Mouse (Mus musculus) naive thymus-derived CD4-positive, alpha-beta T cell, adult 2 months (primary cell): ENCODE measurements around the gene Ddx46.
A peak's percentile ranks its signal among the peaks of the same experiment; 100 is the strongest.
"Not testable (repeated sequence)": the region's sequence is repeated elsewhere in the genome, so short reads cannot be mapped to it uniquely, and the experiment has no call there.

Experiments used
- DNase-seq: peaks from one replicate; pipeline ENCODE4 v3.0.0-alpha.2; 2011; ENCODE audit warnings: low read depth

The Ddx46 gene

GRCm38 (mm10) chr13:55634639-55635127 is at the start of gene Ddx46:
TSS of gene Ddx46 (plus strand) at chr13:55635027.
- peak; percentile 95 for DNase-seq

- DNase-seq: no peak
These were observed 42.8 kb upstream of the Ddx46 start for GRCm38 (mm10) chr13:55591961-55592490.

DNA sequence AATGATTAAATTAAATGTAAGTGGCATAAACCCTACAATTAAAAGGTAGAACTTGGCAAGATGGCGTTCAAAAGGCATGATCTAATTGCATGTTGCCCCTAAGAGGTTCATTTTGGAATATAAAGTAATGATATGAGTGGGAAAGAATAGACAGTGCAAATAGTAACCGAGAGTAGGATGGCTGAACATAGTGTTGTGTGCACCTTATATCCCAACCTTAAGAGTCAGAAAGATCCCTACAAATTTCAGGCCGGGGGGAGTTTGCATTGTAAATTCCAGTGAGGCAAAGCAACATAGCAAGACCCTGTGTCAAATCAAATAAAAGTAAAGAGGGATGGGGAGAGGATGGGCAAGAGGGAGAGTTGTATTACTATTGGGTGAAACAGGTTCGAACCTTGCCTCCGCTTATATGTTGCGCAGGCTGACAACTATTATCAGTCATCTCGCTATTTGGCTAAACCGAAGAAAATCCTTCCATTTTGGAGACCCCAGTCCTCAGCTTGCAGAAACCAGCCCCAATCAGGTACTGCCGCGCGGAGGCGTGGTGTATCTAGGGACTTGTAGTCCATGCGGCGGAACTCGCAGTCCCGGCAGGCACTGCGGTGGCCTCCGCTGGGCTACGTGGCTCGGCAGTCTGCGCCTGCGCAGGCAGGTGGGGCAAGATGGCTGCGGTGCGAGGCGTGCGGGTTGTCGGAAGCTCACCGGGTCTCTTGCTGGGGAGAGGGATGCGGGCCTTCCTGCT is 42.1 kb upstream of the Ddx46 start:
- peak; percentile 97 for DNase-seq

DNA sequence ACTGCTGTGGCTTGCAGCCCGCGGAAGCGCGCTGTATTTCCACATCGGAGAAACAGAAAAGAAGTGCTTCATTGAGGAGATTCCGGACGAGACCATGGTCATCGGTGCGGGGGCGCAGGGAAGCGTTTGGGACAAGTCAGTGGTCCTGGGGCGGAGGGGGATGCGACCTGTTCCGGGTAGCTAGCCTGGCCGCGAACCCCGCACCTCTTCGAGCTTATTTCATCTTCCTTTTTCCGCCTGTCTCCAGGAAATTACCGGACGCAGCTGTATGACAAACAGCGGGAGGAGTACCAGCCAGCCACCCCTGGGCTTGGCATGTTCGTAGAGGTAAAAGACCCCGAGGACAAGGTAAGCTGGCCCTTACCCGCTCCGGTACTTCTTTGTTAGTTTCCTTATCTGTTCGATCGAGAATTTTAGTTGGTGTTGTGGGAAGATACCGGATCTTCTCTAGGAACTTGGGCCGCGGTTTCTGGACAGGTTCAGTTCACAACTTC is 41.5 kb upstream of the Ddx46 start:
- no peak for DNase-seq

- DNase-seq: no peak
These were observed 39.5 kb upstream of the Ddx46 start for GRCm38 (mm10) chr13:55595375-55595774.

DNA sequence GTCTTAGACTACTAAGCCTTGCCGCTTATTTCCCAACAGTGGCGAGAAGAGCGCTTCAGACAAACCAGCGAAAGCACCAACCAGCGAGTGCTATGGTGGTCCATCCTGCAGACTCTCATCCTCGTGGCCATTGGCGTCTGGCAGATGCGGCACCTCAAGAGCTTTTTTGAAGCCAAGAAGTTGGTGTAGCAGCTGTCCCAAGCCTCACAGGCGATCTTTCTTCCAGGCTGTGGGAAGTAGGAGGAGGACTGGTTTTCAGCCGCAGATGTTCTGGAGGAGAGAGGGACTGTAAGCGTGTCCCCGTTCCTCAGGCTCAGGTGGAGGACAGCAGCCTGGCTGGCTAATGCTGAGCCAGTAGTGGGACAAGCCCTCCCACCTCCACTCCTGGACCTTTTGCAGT is 38.0 kb upstream of the Ddx46 start:
- DNase-seq: no peak

- peak; percentile 78 for DNase-seq
These were observed 35.0 kb upstream of the Ddx46 start, which contains the start of gene B4galt7 for GRCm38 (mm10) chr13:55599566-55600540. TSS of gene B4galt7 (plus strand) at chr13:55599896.

- DNase-seq: peak; percentile 66
These were observed 34.2 kb upstream of the Ddx46 start for GRCm38 (mm10) chr13:55600657-55601056.

DNA sequence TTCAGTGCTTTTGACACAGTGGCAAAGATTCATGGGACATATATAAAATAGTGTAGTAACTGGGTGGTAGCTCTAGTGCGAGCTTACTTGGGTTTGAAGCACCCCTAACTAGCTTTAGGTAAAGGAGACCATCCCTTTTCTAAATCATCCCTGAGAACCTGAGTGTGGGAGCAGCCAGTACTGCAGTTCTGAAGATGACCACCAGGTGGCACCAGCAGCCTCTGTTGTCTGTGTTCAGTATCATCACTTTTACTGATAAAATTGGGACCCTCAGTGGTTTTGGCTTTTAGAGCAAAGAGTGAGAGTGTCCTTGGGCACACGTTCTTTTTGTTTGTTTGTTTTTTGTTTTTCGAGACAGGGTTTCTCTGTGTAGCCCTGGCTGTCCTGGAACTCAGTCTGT is 33.2 kb upstream of the Ddx46 start:
- DNase-seq: peak; percentile 91

- DNase-seq: no peak
These were observed 30.2 kb upstream of the Ddx46 start for GRCm38 (mm10) chr13:55604606-55605005.

- no peak for DNase-seq
These were observed 27.8 kb upstream of the Ddx46 start for GRCm38 (mm10) chr13:55606899-55607623.

- no peak for DNase-seq
These were observed 27.2 kb upstream of the Ddx46 start for GRCm38 (mm10) chr13:55607624-55608006.

- DNase-seq: no peak
These were observed 22.8 kb upstream of the Ddx46 start for GRCm38 (mm10) chr13:55611996-55612395.

DNA sequence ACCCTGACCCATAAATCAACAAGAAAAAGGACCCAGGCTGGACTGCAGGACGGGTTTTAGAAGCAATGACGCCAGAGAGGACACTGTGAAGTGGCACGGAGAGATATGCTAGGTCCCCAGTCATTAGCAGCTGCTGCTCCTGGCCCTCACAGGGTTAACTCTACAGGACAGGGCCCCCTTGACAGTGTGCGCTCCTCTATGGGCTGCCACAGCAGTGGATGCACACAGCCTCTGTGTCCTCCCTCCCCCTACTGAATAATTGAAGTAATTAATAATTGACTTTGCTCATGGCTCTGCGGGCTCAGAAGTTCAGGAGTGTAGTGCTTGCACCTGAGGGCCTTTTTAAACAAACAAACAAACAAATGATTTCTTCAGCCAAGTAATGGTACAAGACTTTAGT is 21.4 kb upstream of the Ddx46 start:
- DNase-seq: no peak

GRCm38 (mm10) chr13:55619328-55619727 is 15.5 kb upstream of the Ddx46 start:
- DNase-seq: no peak

- no peak for DNase-seq
These were observed 14.6 kb upstream of the Ddx46 start for GRCm38 (mm10) chr13:55620275-55620674.

GRCm38 (mm10) chr13:55622156-55622648 is 12.6 kb upstream of the Ddx46 start:
- DNase-seq: not testable (repeated sequence)

GRCm38 (mm10) chr13:55622649-55623541 is 11.9 kb upstream of the Ddx46 start, which contains the start of gene Caml:
TSS of gene Caml (plus strand) at chr13:55623005.
- peak; percentile 96 for DNase-seq

DNA sequence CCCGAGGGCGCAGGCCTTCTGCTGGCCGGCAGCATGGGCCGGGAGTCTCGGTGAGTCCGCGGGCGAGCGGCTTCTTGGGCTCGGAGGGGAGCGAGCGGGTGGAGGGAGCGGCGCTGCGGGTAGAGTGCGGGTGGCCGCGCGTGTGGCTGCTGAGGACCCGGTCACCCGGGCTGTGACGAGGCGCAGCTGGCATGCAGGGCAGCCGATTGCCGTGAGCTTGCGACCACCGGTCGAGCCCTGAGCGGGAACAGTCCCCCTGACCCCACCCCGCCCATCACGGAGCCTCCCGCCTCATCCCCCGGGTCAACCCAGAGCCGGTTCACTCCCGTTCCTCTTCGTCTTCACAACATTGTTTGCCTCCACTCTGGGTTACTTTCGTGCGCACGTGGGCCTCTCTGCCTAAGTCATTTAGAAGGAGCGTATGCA is 332 bp downstream of the Ddx46 start:
- no peak for DNase-seq
